Mouse (Mus musculus) mature B cell (primary cell): ENCODE results near the gene Kif27.
"Not testable (repeated sequence)": the region's sequence is repeated elsewhere in the genome, so short reads cannot be mapped to it uniquely, and the experiment has no call there.

Source experiments
- in situ Hi-C: fragments of 300-500 bp; cut with MboI; formaldehyde crosslinking; loops from 2 replicates; pipeline ENCODE4 v1.14.3; 2019

Gene Kif27

GRCm38 (mm10) chr13:58358629-58359303 is at the start of gene Kif27:
Gene Kif27 (minus strand): TSS chr13:58359122.
- in situ Hi-C loops = no loop called here

DNA sequence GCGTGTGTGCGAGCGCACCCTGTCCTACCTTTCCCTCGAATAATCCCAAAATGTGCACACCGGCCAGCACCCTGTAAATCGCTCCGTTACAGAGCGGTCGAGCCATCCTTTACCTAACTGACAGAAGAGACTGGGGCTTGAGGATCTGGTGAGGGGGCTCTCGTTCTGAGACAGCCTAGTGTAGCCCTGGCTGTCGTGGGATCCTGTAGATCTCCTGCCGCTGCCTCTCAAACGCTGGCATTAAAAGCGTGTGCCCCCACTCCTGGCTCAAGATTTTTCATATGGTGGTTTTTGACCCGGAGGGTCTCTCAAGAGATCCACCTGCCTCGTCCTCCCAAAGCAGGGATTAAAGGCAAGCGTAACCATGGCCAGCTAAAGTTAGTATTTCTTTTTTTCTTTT is 44.3 kb upstream of the Kif27 start, which contains the start of gene Hnrnpk:
Gene Hnrnpk (minus strand): TSS at position 101 of the 400 bp plus-strand sequence.
- in situ Hi-C loops = not testable (repeated sequence)

DNA sequence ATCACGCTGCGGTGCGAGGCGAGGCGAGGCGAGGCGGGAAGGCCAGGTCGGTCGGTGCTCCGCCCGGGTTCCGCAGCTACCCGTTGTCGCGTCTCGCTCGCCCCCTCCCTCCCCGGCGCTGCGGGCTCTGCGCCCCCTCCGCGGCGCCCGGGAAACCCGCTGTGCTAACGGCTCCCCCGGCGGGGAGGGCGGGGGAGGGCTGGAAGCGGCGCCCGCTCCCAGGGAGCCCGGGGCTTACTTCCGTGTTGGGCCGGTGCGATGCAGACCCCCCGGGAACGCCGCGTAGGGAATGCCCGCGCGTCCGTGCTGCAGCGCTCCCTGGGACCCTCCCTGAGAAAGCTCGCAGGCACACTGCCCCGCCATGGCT is 43.8 kb upstream of the Kif27 start:
- in situ Hi-C loops = no loop called here

DNA sequence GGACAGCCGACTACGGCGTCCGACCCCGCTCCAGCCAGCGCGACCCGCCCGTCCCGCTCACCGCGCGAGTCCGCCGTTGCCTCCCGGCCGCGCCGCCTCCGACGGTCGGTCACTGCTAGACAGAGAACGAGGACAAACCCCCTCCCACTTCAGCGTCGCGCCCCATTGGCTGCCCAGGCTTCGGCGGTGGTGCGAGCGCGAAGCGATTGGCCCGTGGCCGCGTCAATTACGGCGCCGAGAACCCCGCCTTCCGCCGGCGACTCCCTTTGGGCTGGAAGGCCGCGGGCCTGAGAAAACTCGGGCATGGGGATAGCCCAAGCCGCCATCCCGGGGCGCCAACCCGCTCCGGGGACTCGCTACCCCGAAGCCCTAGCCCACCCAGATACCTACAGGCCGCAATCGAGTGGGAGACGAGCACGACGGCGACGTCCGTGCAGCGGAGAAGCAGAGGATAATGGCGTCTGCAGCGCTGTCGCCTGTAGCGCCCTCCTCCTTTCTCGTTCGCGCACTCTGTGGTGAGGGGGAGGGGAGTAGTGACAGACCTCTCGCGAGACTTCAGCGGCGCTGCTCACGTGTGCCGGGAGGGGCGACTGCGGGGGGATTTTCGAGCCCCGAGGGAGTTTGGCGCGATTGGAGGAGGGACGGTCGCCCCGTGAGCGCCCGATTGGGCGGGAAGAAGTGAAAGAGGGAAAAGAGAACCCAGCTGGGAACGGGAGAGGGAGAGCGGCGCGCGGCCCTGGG is 43.3 kb upstream of the Kif27 start, which contains the start of gene Rmi1:
Gene Rmi1 (plus strand): TSS at position 246 of the 741 bp plus-strand sequence.
- in situ Hi-C loops = no loop called here

DNA sequence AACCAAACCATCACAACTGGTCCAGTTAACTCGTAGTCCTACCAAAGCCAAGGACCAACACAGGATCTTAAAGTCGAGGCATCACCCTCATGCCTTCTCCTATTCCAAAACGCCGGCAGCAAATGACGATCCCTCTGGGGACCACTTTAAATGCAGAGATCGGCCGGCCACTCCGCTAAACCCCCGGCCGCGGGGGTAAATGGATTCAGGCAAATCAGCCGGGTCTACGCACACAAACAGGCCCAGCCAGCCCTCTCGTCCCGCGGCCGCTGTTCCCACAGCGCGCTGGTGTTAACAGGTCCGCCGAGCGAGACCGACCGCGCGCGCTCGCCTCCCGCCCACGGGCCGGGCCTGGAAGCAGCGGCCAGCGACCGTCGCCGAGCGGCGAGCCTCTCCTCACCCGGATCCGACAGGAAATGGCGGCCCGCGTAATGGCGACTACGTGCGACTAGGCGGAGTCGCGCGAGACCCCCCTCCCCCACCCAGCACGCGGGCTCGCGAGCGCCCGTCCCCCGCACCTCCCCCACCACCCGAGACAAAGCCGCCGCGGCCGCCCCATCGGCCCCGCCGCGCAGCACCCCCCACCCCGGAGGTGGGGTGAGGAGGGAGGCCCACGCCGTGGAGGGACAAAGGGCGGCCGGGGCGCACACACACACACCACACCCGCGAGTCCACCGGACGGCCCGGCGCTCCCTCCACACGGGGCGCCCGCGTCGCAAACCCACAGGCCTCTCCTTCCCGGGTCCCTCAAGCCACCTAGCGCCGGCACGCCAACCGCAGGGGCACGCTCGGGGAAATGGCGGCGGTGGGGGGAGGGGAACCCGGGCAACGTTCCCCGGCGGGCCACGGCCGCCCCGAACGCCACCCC is 42.4 kb upstream of the Kif27 start:
- in situ Hi-C loops = no loop called here

DNA sequence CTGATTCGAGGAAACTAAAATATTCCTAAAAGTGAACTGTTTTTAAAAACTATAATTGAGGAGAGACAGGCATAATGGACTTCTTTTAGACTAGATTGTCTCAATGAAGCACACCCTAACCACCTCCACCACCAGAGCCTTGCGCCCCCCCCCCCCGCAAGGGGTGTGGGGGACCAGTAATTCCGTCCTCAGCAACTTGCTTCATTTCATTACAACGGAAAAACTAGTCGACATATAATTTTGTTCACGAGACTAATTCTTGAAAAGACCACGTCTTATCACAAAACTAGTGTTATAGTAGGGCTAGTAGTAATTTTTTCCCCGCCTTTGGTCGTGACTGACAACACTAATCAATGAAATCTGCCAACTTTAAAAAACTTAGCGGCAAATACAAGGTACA is 41.7 kb upstream of the Kif27 start:
- in situ Hi-C loops = no loop called here

GRCm38 (mm10) chr13:58397651-58398050 is 38.7 kb upstream of the Kif27 start:
- in situ Hi-C loops = no loop called here

DNA sequence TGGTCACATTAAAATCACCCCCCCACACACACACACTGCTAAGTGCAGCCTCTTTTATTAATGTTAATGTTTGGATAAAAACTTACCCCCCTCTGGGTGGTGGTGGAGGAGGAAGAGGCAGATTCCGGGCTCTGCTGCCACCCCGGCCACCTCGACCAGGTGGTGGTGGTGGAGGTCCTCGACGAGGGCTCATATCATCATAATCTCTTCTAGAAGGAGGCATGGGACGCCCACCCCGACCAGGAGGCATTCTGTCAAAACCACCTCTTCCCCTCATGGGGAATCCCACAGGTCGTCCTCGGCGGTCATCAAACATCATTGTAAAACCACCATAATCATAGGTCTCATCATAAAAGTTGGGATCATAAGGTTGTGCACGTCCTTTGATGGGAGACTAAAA is 35.5 kb upstream of the Kif27 start:
- in situ Hi-C loops = not testable (repeated sequence)

GRCm38 (mm10) chr13:58389324-58389951 is 30.5 kb upstream of the Kif27 start:
- in situ Hi-C loops = loop anchor here (10.0 kb wide), 1 partner anchor 115 kb away; the partner anchor contains the start of gene Gkap1

- in situ Hi-C loops = loop anchor here (10.0 kb wide), 1 partner anchor 114 kb away; the partner anchor contains the start of gene Gkap1
Measured at GRCm38 (mm10) chr13:58388379-58388778, 29.5 kb upstream of the Kif27 start.

- in situ Hi-C loops = loop anchor here (10.0 kb wide), 1 partner anchor 113 kb away; the partner anchor contains the start of gene Gkap1
Measured at GRCm38 (mm10) chr13:58387948-58388347, 29.0 kb upstream of the Kif27 start.

- in situ Hi-C loops = loop anchor here (10.0 kb wide), 1 partner anchor 111 kb away; the partner anchor contains the start of gene Gkap1
Measured at GRCm38 (mm10) chr13:58385547-58385920, 26.6 kb upstream of the Kif27 start.

DNA sequence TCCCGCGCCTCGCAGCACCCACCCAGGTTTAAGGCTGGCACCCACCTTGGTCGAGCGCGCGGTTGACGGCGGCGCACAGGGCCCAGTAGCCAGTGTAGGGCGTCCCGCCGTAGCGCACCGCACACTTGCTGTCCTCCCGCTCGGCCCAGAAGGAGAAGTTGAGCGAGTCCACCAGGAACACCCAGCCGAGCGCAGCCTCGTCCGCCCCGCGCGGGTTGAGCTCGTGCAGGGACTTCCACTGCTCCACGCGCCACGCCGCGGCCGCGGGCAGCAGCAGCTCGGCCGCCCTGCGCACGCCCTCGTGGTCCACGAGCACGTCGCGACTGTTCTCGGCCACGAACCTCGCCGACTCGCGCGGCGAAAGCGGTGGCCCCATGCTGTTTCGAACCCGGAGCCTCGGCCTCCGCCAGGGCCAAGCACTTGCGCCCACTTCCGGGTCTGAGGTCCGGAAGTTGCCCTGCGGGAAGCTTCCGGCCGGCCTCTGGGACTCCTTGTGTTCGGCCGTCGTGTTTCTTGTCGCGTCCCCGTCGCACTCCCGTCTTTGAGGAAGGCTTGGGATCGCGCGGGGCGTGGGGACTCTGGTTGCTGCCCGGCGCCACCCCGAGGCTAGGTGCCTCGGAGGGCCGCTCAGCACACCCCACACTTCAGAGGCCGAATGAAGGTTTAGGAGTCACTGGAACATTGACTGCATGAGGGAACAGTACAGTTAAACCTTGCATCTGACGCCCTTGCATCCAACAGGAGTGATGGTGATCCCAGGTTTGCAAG is 26.0 kb upstream of the Kif27 start, which contains the start of gene 2210016F16Rik:
Gene 2210016F16Rik (minus strand): TSS at position 447 of the 768 bp plus-strand sequence.
- in situ Hi-C loops = loop anchor here (10.0 kb wide), 1 partner anchor 110 kb away; the partner anchor contains the start of gene Gkap1

DNA sequence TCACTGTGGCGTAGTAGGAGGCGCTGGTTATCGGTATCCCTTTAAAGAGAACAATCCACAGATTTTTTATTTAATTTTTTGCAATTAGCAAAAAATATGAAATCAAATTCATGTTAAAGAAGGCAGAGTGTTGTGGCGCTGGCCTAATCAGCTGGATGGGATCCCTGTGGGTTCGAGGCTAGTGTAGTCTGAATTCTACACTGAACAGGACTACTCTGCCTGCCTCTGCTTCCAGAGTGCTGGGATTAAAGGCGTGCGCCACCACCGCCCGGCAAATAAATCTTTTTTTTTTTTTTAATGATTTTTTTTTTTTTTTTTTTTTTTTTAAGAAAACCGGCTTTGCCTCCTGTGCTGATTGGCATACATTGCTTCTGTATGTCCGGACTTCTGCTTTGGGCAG is 25.4 kb upstream of the Kif27 start:
- in situ Hi-C loops = loop anchor here (10.0 kb wide), 1 partner anchor 110 kb away; the partner anchor contains the start of gene Gkap1

DNA sequence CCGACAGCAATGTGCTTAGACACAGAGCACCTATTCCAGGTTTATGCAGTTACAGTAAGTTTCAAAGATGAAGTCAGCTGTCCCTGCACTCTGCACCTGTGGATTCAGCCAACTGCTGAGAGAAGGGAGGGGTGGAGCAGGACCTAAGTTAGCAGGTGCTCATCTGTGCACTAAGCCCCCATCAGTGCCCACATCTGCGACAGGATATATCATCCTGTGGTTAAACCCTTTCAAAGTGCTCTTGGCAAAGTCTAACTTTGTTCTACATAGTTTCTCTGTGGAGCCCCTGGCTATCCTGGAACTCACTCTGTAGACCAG is 14.2 kb upstream of the Kif27 start:
- in situ Hi-C loops = no loop called here

DNA sequence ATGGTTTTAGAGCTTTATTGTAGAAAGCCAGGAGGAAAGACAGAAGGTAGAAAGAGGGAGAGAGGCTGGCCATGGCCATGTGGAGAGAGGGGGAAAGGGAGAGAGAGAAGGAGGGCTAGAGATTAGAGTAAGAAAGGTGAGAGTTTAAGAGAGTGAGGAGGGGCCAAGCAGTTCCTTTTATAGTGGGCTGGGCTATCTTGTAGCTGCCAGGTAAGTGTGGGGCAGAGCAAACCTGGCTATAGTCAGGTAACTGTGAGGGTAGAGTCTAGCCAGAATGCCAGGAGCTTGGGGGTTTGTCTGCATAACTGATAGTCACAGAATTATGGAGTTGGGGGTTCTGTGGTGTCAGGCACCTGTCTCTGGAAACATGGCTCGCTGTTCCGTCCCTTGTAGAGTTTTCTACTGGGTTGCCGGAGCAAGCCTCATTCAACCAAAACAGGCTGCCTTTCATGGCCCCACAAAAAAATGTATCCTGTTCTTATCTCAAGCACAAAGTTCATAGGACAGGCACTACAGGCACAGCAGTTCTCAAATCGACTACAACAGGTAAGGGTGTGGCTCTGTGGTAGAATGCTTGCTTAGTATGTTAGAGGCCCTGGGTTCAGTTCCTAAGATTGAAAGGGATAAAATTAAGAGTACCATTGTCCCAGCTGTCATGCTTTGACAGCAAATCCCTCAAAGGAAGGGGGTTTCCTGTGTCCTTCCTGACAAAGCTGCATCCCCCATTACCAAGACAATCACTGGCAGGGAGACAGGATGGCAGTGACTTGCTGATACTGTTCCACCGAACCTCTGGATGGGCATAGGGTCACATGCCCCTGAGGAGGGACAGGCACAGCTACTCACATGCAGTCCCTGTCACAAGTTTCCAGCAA is 13.6 kb upstream of the Kif27 start:
- in situ Hi-C loops = no loop called here

- in situ Hi-C loops = no loop called here
Measured at GRCm38 (mm10) chr13:58368835-58369234, 9.9 kb upstream of the Kif27 start.

DNA sequence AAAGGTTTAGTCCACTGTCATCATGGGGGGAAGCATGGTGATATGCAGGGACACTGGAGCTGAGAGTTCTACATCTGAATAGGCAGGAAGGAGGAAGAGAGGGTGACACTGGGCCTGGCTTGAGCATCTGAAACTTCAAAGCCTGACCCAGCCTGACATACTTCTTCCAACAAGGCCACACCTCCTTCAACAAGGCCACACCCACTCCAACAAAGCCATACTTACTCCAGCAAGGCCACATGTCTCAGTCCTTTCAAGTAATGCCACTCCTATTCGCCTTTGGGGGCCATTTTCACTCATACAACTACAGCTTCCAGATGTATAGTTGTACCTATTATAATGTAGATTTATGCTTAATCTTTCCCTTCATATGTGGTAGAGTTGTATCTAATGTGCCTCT is 8.7 kb upstream of the Kif27 start:
- in situ Hi-C loops = no loop called here

DNA sequence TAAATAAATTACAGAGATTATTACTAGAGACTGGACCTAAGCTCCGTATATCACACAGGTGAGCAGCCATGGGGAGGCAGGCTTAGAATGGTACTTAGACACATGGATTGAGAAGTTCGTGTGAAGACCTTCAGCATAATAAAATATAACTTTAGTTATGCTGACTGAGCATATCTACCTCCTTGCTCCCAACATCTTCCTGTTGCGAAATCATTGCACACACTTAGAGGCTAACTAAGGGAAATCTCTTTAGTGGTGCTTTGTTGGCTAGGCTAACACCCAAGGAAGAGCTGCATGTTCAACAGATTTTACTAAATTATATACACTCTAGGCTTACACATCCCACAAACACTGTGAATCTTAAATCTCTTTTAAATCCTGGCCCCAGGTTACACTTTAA is 7.5 kb upstream of the Kif27 start:
- in situ Hi-C loops = no loop called here

DNA sequence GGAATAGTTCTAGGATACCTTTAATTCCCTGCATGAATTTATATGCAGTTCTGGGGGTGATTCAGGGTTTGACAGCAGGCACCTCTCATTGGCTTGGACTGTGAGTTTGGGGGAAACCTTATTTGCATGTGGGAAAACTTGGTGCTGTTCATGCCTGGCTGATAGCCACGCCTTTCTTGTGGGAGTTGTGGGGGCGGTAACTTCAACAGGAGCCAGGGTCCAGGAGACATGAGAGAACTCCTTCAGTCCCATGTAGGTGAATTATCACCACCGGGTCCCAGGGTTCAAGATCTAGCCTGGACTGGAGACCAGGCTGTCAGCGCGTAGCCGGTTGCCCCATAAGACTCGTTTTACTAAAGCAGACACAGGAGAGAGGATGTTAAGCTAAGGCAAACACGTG is 6.3 kb upstream of the Kif27 start:
- in situ Hi-C loops = not testable (repeated sequence)
